Mouse (Mus musculus) forebrain, postnatal 0 days (tissue): ENCODE measurements around the gene Serinc4. TPM values are rescaled to one million over a fixed set of nuclear protein-coding genes. Genes with fewer than 3 reads are reported as not detected.

ENCODE experiments used
- ATAC-seq: fragments of 200-750 bp; cut with Nextera tagmentation; 2 replicates; pipeline ENCODE4 v1.8.0; 2017; ENCODE audit warnings: mild to moderate bottlenecking, moderate library complexity
- DNase-seq: peaks from one replicate; pipeline ENCODE4 v3.0.0-alpha.2; 2015
- H3K27ac ChIP-seq: fragments of 300-500 bp; sonication (generic); 2 replicates; pipeline ENCODE4 v1.5.1; 2014; ENCODE audit warnings: low read depth, mild to moderate bottlenecking, antibody characterized with exemption, low read length, moderate library complexity, mixed read lengths
- H3K27me3 ChIP-seq: fragments of 300-500 bp; sonication (generic); 2 replicates; pipeline ENCODE4 v1.6.1; 2014; ENCODE audit warnings: mild to moderate bottlenecking, low read length, mixed read lengths; ENCODE audit not compliant: insufficient read depth
- H3K36me3 ChIP-seq: fragments of 300-500 bp; sonication (generic); 2 replicates; pipeline ENCODE4 v1.6.1; 2014; ENCODE audit warnings: mild to moderate bottlenecking, moderate library complexity; ENCODE audit not compliant: insufficient read depth
- H3K4me1 ChIP-seq: fragments of 300-500 bp; sonication (generic); 2 replicates; pipeline ENCODE4 v1.6.1; 2014; ENCODE audit warnings: antibody characterized with exemption; ENCODE audit not compliant: insufficient read depth
- H3K4me2 ChIP-seq: fragments of 300-500 bp; sonication (generic); 2 replicates; pipeline ENCODE4 v1.6.1; 2014; ENCODE audit warnings: low read depth, mild to moderate bottlenecking, moderate library complexity
- H3K4me3 ChIP-seq: fragments of 300-500 bp; sonication (generic); 2 replicates; pipeline ENCODE4 v1.5.1; 2014; ENCODE audit warnings: low read depth, low read length, mixed read lengths
- H3K9ac ChIP-seq: fragments of 300-500 bp; sonication (generic); 2 replicates; pipeline ENCODE4 v1.6.1; 2014; ENCODE audit warnings: mild to moderate bottlenecking
- H3K9me3 ChIP-seq: fragments of 300-500 bp; sonication (generic); 2 replicates; pipeline ENCODE4 v1.6.1; 2016; ENCODE audit warnings: low read length
- CTCF ChIP-seq: sonication (generic); IDR thresholded peaks from 2 replicates; pipeline ENCODE4 v1.5.1; 2016; ENCODE audit warnings: antibody characterized with exemption, control low read depth, low read depth
- WGBS: fragments of 180-500 bp; shearing (Covaris S2); extraction: QIAGEN DNeasy Blood & Tissue Kit; methylation state at CpG from one replicate; pipeline ENCODE4 v1.1.7; 2014; 5-methylcytosine and 5-hydroxymethylcytosine counted together
- polyA plus RNA-seq: library from polyadenylated mRNA; unstranded; fragments of >200 nt; fragmentation: Nextera tagmentation; extraction: Ambion mirVana; gene quantifications from 2 replicates; pipeline ENCODE4 v1.2.1, GENCODE M21; 2015
- total RNA-seq: library from RNA; depleted of rRNA; stranded (reverse); fragments of >200 nt; gene quantifications from 2 replicates; pipeline ENCODE4 v1.2.3, GENCODE M21; 2014

Gene Serinc4
- total and polyA plus RNA-seq, 2 experiments from 2014 or later: 1.8 to 6.2 TPM

- 74% methylated on average over 4 of the region's 4 CpGs for WGBS
- TF ChIP-seq CTCF: no peak
- Histone ChIP-seq H3K27me3 (peaks cover 7% of the 10 kb centered on the region), H3K4me1 (peaks cover 10% of the 10 kb centered on the region), H3K9ac (no peak overlapping the region), H3K4me3 (no peak overlapping the region), H3K36me3 (peaks cover 43% of the 10 kb centered on the region), H3K9me3 (no peaks in the 10 kb centered on the region), H3K27ac (no peak overlapping the region), H3K4me2 (no peak overlapping the region)
- no peak for DNase-seq
- no peak for ATAC-seq
Measured at GRCm38 (mm10) chr2:121439746-121440145, 16.8 kb downstream of the Serinc4 start.

GRCm38 (mm10) chr2:121434854-121435253 is 21.7 kb downstream of the Serinc4 start:
- no peak overlapping the region for H3K27ac ChIP-seq
- no peak overlapping the region for H3K4me3 ChIP-seq
- no peak for ATAC-seq
- no peaks in the 10 kb centered on the region for H3K27me3 ChIP-seq
- no peak overlapping the region for H3K9ac ChIP-seq
- H3K36me3 ChIP-seq: peaks cover 89% of the 10 kb centered on the region
- peak; percentile 61 for TF ChIP-seq CTCF
- DNase-seq: no peak
- H3K4me1 ChIP-seq: no peaks in the 10 kb centered on the region
- no peak overlapping the region for H3K4me2 ChIP-seq
- 98% methylated on average over 1 of the region's 1 CpGs for WGBS
- no peaks in the 10 kb centered on the region for H3K9me3 ChIP-seq

- no peaks in the 10 kb centered on the region for H3K9me3 ChIP-seq
- ATAC-seq (no peak), DNase-seq (no peak)
- TF ChIP-seq CTCF: no peak
- H3K27me3 ChIP-seq: no peaks in the 10 kb centered on the region
- H3K27ac ChIP-seq: no peak overlapping the region
- 95% methylated on average over 2 of the region's 2 CpGs for WGBS
- H3K4me2 ChIP-seq: no peak overlapping the region
- no peak overlapping the region for H3K9ac ChIP-seq
- peaks cover 51% of the 10 kb centered on the region for H3K36me3 ChIP-seq
- no peaks in the 10 kb centered on the region for H3K4me1 ChIP-seq
- H3K4me3 ChIP-seq: no peak overlapping the region
Measured at GRCm38 (mm10) chr2:121425890-121426289, 30.7 kb downstream of the Serinc4 start.

GRCm38 (mm10) chr2:121423166-121423565 is 33.4 kb downstream of the Serinc4 start:
- H3K4me2 ChIP-seq: no peak overlapping the region
- ATAC-seq (no peak), DNase-seq (no peak)
- H3K4me3 ChIP-seq: no peak overlapping the region
- H3K9me3 ChIP-seq: no peaks in the 10 kb centered on the region
- H3K4me1 ChIP-seq: no peaks in the 10 kb centered on the region
- no peak overlapping the region for H3K27ac ChIP-seq
- H3K27me3 ChIP-seq: no peaks in the 10 kb centered on the region
- H3K9ac ChIP-seq: no peak overlapping the region
- peaks cover 37% of the 10 kb centered on the region for H3K36me3 ChIP-seq
- TF ChIP-seq CTCF: no peak
- WGBS: 92% methylated on average over 2 of the region's 2 CpGs

DNA sequence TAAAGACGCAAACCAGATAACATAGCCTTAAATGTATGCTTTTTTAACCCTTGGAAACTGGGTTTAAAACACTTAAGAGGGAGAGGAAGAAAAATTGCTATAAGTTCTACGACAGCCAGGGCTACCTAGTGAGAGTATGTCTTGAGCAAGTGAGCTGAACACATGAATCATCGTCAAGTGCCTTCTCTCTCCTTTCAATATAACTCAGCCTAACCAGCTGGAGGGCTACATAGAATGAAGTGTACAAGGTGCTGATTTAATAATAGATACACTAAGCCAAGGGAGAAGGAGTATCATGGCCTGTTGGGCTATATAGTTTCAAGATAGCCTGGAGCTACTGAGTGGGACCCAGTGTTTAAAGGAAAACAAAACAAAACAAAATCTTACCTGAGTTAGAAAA is 38.1 kb downstream of the Serinc4 start:
- Histone ChIP-seq H3K27me3 (no peaks in the 10 kb centered on the region), H3K27ac (no peak overlapping the region), H3K4me1 (peaks cover 16% of the 10 kb centered on the region), H3K36me3 (peaks cover 16% of the 10 kb centered on the region), H3K4me2 (no peak overlapping the region), H3K9ac (no peak overlapping the region), H3K9me3 (no peaks in the 10 kb centered on the region), H3K4me3 (no peak overlapping the region)
- DNase-seq: no peak
- no peak for ATAC-seq
- WGBS: 89% methylated on average over 3 of the region's 3 CpGs
- no peak for TF ChIP-seq CTCF

DNA sequence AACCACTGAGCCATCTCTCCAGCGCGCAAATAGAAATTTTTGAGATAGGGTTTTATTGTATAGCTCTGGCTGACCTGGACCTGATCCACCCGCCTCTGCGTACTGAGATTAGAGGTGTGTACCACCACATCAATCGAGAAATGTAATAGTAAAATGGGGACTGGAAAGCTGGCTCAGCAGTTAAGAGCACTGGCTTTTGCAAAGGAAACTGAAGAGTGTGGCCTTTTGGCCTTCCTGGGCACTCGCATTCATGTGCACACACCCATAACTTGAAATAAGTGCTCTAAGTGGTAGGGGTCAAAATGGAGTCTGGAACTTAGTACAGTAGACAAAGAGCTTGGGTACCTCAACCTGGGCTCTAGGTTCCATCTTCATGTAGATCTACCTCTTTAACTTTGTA is 40.2 kb downstream of the Serinc4 start:
- Histone ChIP-seq H3K9me3 (no peaks in the 10 kb centered on the region), H3K27me3 (no peaks in the 10 kb centered on the region), H3K4me2 (no peak overlapping the region), H3K36me3 (peaks cover 6% of the 10 kb centered on the region; the same call in 1 of the 2 replicates), H3K27ac (no peak overlapping the region), H3K9ac (no peak overlapping the region), H3K4me1 (peaks cover 16% of the 10 kb centered on the region), H3K4me3 (no peak overlapping the region)
- WGBS: 94% methylated on average over 6 of the region's 6 CpGs
- DNase-seq: no peak
- no peak for TF ChIP-seq CTCF
- no peak for ATAC-seq

DNA sequence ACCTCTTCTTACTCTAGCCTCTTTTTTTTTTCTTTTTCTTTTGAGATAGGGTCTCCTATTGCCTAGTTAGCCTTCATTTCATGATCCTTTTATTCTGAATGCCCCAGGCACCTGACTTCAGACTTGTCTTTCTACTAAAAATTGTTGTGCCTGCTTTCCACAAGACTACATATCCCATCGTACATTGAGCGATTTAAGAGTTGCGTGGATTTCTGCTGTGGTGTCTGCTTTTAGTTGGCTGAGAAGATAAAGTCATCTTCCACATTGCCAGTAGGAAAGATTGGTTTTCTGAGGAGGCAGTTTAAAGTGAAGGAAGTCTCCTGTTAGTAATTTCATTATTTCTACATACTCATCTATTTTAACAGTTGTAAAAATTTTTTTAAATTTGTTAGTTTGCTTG is 41.0 kb downstream of the Serinc4 start:
- Histone ChIP-seq H3K27me3 (no peaks in the 10 kb centered on the region), H3K27ac (no peak overlapping the region), H3K4me3 (no peak overlapping the region), H3K36me3 (peaks cover 6% of the 10 kb centered on the region; the same call in 1 of the 2 replicates), H3K9ac (0 out of 2 replicates have a peak overlapping the region, but pooled peaks have one; percentile 97), H3K4me1 (peaks cover 16% of the 10 kb centered on the region), H3K4me2 (peak overlapping the region; percentile 69), H3K9me3 (no peaks in the 10 kb centered on the region)
- no peak for DNase-seq
- WGBS: 80% methylated on average over 3 of the region's 3 CpGs
- no peak for ATAC-seq
- no peak for TF ChIP-seq CTCF
